Mouse (Mus musculus) lung, adult 2 months (tissue): Measurements from ENCODE around the gene Apoc4.

ENCODE experiments used
- CTCF ChIP-seq: fragments of 200-500 bp; IDR thresholded peaks from 2 replicates; pipeline ENCODE4 v1.5.1; 2011; ENCODE audit warnings: mild to moderate bottlenecking, low read length, control low read depth; ENCODE audit not compliant: insufficient read depth
- POLR2A ChIP-seq: fragments of 200-500 bp; IDR thresholded peaks from 2 replicates; pipeline ENCODE4 v1.6.1; 2011; ENCODE audit warnings: low read depth, mild to moderate bottlenecking, control low read depth, low read length, borderline replicate concordance; ENCODE audit errors: extremely low read depth

DNA sequence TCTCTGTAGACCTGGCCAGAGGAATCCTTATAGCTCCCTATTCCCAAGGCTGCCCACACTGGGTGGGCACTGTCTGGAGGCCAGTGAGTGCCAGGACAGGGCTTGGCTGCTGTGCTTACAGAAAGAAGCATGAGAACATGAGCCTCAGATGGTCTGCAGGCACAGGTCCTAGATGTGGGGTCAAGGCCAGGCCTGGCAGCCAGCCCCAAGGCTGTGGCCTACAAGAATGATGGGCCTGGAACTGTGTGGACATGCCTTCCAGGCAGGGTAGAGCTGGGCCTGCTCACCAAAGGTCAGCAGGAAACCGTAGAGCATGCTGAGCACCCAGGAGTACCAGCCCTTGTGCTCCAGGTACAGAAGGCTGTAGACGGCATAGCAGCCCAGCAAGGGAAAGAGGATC lies 46.7 kb downstream of the Apoc4 start:
- TF ChIP-seq POLR2A = no peak
- TF ChIP-seq CTCF = no peak
